Mouse (Mus musculus) thymus, postnatal 14 days (tissue): Measurements from ENCODE around the gene CK137956.

Experiments used
- DNase-seq: peaks from one replicate; pipeline ENCODE4 v3.0.0; 2021

CK137956 gene

DNA sequence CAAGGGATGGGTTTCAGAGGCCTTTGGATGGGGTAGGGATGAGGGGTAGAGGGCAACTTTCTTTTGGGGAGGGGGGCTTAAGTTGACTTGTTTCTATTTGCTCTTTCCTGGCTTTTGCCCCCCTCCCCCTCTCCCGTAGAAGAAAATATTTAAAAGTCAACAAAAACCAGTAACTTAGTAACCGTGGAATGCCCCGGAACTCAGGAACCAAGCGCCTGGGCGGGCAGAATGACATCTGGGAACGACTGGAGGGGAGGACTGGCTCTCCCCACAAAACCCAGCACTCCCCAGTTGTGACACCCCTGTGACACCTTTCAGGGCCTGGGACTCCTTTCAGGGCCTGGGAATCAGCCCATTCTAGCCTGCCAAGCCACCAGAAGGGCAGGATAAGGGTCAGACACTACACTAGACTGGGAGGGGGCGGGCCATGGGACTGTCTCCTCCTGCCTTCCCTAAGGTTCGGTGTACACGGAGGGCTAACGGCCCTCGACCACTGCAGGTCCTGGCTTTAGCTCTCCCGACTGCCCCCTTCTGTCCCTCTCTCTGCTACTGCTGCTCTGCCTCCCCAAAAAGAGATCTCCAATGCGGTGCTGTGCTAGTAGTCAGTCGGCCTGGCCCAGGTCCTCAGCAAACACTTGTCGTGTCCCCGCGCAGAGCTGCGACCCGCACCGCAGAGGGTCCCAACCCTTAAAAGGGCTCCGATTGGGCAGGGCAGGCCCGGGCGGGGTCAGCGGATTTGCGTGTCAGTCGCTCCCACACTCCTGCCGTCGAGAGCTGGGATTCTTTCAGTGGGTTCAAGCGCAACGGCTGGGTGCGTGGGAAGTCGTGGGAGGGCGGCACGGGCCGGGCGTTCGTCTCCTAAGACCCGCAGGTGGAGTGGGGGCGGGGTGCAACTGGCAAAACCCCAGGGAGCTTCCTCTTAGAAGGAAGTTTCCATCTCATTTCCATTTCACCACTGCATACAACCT is at the start of gene CK137956:
Gene CK137956, minus strand, starts transcription at position 51 of the 968 bp plus-strand sequence.
- DNase-seq, result no peak

DNA sequence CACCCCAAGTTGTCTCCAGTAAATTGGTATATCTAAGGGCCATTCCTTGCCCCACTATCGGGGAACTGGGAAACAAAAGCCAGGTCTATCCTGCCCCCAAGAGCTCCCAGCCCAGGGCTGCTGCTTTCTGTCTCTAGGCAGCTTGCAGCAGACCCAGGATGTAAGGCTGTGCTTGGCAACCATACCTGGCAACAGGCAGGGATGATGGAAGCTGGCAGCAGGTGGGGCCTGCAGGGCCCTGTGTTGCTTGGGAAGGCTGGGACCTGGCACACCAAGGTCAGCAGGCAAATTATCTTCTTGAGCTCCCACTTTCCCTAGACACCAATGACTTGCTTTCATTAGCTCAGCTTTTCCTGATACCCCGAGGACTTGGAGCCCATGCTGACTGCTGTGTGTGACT is 48.7 kb upstream of the CK137956 start:
- DNase-seq, result no peak

DNA sequence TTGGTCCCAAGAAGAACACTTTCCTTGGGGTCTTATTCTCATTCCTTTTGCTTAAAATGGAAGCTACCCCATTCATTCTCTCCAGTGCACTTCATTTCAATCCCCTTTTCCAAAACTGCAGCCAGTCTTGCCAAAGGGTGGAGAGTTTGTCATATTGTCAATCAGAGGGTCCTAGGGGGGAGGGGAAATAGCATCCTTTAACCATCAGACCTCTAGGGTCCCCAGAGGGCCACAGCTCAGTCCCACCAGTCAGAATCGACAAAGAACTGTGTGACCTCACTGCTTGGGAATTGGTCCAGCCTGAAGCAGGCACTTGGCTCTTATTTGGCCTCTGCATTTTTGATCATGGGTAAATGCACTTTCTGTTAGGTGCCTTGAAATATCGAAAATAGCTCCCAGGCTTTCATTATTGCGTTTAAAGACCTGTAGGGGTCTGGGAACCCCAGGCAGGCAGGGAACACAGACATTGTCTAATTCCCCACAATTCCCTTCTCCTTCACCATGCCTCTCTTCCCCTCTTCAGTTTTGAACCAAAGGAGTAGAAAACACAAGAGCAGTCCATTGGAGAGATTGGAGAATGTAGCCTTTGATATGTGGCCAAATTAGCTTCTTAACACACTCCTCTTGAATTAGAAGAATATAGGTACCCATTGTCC is 34.2 kb upstream of the CK137956 start:
- no peak for DNase-seq

DNA sequence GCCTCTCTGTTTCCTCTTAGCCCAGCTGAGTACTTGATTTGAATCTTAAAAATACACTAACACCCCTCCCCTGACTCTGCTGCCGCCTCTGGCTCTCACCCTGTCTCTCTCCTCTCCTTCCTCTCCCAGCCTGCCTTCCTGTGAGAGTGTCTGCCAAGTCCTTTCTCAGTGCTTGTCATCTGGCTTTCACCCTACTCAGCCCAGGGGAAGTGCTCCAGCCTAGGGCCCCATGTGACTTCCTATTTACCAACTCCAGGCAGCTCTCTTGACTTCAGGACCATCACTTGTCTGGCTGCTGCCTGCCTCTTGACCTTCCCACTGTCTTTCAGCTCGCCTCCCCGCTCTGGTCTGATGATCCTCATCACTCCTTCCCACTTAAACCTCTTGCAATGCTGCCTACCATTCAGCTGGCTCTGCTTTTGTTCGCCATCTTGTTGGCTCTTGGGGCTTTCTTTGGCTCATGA is 31.9 kb upstream of the CK137956 start:
- no peak for DNase-seq

DNA sequence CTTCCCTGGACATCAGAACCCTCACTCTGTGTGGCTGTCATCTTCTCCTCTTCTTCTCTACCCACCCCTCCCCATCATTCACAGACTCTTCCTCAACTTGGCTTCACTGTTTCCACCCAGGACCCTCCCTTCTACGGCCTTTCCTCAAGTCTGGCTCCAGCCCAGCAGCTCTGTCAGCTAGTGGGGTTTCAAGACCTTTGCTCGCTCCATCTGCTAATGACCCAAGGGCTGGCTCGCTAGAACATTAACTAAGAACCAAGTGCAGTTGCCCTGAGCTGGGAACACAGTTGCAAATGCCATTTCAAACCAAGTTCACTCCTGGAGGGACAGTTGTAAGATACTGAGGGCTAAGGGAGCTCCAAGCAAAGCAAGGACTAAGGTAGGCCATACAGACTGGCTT is 28.5 kb upstream of the CK137956 start:
- no peak for DNase-seq

DNA sequence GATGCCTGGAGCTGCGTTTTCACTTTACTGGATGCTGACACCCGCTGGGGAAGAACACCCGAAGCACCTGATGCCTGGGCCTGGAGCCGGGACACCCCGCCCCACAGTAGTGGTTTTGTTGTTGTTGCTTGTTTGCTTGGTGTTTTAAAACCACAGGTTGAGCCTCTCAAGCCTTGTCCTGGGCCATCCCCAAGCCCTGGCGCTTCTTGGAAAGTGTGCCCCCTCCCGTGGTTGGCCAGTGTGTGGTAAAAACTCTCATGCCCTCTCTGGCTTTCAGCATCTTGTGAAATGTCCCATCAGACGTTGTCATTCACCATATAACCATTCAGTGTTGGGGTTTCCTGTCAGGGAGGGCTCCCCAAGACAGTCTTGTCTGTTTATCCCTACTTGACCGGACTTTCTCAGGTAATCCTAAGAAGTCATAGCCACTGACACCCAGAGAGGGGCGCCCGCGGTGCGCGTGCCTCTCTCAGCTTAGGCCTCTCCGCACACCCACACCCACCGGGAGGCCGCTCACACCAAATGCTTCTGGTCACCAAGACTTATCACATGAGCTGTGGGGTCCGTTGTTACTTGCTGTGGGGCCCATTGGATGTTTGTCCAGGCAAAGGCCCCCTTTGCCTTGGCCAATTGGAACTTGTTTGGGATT is 18.7 kb upstream of the CK137956 start:
- no peak for DNase-seq

DNA sequence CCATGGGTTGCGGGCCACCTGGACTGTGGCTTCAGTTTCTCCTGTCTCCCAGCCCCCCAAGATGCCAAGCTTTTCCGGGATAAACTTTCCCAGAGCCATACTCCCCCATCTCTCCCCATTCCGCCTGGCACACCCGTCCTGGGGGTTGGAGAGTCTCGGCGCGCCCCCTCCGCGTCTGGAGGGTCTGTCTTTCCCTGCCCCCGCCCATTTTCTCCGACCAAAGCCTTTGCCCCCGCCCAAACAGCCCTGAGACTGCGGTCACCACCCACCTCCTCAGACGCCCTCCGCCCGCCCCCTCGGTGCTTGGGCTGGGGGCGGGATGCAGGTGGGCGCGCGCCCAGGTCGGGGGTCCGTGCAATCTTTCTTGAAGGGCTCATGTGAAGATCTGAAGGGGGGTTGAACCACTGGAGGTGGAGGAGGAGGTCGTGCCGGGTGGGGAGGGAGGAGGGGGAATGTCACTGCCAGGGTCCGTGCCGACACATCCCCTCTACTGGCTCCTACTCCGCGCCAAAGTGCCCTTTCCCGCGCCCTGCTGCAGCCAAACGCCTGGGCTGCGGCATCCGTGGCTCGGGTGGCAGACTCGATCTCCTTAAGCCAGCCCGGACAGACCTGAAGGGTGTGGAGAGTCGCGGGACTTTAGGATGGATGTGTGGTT is 17.9 kb upstream of the CK137956 start:
- no peak for DNase-seq

DNA sequence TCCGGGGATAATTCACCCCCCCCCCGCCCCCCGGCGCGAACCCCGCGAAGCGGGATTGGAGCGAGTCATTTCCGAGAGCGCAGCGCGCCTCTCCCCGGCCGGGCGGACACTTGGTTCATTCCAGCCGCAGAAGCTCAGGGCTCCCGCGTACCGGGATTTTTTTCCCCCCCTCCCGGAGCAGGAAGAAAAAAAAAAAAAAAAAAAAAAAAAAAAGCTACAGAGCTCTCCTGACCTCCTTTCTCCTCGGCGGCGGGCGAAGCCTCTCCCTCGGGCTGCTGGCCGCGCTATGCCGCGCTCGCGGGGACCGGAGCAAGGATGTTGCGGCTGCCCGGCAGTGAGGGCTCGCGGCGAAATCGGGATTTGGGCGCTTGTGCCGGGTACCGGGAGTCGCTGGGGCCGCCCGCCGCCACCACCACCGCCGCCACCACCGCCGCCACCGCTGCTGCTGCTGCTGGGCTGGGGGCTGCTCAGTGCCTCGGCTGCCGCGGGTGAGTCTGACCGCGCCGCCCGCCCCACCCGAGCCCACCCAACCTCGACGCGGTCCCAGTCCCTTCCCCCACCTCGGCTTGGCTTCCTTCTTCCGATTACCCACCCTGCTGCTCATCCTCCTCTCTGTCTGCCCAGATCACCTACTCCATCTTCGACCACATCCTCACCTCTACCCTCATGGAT is 17.2 kb upstream of the CK137956 start, which contains the start of gene Csmd2:
Gene Csmd2, plus strand, starts transcription at position 74 of the 672 bp plus-strand sequence.
- no peak for DNase-seq

DNA sequence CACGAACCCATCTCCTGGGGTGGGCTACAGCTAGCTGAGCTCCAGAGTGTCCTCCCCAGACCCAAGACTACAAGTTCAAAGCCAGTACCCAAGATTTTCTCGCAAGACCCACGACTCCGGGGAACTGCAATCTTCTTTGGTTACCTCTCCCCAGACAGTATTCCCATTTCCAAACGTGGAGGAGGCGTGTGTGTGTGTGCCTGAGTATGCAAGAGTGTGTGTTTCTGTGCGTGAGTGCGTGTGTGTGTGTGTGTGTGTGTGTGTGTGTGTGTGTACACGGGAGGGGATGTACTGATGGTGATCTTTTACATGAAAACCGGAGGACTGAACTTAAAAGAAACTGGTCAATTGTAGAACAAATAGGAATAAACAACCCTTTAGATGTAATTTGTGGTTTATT is 16.5 kb upstream of the CK137956 start:
- no peak for DNase-seq

DNA sequence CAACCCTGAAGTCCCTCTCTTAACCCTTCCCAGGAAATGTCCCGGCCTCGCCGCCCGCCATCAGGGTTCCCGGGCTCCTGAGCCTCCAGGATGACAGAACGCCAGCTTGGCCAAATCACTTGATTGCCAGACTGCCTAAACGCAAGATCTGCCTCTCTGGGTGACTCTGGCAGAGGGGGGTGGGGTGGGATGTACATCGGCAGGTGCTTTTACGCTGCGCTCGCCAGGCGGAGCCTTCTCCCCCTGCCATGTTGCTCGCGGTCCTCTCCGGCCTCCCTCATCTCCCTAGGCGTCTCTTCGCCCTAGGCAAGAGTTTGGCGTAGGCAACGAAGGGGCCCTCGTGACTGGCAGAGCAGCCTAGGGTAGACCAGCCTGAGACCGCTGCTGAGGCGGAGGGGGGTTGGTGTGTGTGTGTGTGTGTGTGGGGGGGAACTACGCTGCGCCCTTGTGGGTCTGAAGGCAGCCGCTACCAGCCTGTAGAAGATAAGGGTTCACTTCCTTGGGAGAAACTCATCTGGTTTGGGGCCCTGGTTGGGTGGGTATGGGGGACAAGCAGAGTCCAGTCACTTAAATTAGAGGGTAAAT is 15.8 kb upstream of the CK137956 start:
- DNase-seq, result no peak

DNA sequence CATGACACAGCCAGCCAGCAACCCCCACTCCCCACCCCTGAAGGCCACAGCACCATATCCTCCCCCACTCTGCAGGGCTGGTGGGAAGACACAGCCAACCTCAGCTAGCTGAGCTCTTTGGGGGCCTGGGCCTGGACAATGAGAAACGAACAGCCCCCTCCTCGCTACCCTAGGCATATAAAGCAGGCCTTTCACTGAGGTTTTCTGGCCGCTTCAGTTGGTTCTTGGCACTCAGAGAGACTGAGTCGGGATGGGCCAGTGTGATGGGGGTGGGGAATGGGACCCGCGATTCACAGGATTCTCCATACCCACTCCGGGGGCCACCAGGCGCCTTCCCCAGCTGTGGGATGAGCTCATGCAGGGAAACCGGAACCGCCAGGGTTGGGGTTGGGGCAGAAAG is 15.1 kb upstream of the CK137956 start:
- DNase-seq, result no peak

DNA sequence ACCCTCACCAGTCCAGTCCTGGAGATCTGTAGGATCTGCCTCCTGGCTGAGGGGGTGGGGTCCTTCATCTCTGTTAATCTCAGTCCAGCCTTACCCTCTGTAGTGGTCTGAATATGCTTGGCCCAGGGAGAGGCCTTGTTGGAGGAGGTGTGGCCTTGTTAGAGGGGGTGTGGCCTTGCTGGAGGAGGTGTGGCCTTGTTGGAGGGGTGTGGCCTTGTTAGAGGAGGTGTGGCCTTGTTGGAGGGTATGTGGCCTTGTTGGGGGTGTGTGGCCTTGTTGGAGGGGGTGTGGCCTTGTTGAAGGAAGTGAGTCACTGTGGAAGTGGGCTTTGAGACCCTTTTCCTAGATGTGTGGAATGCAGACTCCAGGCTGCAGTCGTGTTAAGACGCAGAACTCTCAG is 13.7 kb upstream of the CK137956 start:
- DNase-seq, result no peak

DNA sequence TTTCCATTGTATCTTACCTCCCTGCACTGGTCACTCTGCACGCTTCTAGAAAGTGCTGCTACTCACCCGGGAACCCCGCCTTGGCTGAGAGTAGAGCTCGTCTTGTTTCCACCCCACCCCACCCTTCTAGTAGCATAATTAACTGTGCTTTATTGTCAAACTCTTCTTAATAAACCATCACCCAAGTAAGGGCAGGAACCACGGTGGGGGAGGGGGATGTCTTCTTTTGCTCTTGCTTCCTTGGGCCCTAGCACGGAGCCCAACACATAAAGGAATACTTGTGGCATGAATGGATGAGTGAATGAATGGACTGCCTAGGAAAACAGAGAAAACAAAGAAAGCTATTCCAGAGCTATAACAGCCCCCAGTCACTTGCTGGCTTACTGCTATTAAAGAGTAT is 10.4 kb upstream of the CK137956 start:
- no peak for DNase-seq

DNA sequence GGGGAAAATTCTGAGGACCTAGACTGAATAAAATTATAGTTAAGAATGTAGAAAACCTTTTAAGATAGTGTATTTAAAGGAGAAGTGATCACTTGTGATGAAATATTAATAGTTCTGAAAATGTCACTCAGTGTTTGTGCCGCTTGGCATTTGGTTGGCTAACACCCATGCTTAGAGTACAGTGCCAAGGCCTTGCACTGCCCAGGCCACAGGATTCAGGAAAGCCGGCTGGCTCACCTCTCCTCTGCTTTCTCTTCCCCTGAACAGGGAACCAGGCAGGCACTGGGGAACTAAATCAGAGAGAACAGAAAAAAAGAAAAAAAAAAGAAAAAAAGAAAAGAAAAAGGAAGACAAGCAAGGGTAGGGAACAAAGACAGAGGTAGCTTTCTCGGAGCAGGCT is 2.2 kb upstream of the CK137956 start:
- no peak for DNase-seq

DNA sequence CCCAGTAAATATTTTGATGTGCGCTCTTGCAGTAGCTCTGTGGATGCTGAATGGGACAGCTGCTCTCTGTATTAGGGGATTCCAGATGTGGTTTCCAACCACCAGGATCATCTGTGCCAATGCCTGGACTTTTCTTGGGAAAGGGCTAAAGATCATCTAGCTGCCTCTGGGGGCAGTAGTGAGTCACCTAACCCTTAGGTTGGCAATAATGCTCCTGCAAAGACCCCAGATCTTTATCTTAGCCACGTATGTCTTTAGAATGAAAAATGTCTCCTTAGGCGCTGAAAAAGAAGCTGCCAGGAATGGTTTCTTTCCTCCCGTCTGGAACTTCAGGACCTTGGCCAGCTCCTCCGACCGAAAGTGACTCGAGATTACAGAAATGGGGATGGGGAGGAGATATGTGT is 731 bp downstream of the CK137956 start:
- no peak for DNase-seq

DNA sequence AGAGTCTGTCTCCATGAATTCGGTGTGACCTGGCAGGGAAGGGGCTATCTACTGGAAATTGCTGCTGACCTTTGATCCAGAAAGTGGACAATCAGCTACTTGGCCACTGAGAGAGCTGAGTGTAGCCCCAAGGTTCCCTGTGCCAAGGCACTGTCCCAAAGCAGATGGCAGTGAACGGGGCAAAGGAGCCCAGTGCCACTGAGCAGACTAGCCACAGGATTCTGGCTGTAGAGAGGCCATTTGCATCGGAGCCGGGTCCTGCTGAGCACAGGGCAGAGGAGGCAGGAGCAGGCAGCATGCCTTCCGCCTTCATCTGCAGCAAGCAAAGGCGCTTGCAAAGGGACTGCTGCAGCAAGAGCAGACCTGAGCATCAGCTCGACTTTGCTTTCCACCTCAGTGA is 1.6 kb downstream of the CK137956 start:
- no peak for DNase-seq

DNA sequence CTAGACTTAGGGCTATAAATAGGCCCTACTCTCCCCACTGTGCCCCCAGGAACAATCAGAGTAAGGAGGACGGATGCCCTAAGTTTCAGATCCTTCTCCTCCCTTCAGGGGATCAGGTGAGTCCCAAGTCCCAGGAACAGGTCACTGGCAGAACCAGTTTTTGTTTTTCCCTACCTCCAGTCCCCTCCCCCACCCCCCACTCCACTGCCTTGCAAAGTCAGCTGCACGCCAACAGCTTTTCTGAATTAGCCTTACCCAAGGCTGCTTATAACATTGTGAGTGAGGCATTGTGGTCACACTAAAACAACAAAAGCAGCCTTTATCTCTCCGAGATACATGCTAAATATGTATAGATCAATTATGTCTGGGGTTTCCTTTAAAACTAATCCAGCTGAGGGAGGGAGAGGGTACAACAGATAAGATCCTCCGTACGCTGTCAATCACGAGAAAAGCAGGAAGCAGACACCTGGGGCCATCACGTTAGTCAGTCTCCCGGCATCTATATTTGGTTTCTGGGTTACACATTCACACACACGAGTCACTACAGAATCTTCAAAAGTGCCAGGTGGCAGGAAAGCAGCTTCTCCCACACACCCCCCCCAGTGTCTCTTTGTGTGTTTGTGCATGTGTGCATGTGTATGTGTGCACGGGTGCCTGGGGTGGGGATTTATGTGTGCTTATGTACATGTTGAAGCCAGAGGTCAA is 17.6 kb downstream of the CK137956 start:
- no peak for DNase-seq

DNA sequence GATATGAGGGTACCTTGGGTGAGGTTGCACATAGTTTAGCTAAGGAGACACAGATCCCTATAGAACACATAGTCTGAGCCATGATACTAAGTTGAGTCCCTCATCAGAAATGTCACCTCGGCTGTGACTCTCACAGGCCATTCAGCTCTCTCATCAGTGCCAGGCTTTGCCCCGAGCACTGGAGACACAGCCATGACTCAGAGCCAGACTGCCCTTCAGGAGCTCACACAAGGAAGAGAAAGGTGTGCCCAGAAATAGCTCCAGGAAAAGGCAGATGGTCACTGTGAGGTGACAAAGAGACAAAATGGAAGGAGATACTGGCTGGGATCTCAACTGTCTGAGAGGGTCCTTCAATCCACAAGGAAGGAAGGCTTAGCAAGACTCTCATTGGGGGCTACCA is 23.1 kb downstream of the CK137956 start:
- DNase-seq, result no peak

DNA sequence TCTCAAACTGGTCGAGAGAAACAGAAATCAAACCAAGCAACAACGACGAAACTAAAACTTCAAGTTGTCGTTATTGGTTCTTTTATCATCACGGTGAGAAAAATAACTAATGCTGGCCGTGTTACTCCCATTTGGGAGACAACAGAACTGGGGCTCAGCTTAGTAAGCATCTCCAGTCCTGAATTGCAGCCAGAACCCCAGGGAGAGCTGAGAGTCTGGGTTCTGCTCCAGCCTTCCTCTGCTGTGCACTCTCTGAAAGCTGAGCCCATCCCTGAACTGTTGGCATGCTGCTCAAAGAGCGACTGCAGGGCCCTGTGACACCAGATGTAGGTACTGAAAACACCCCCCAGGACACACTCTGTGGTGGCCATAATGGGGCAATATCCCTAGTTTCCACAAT is 33.3 kb downstream of the CK137956 start:
- no peak for DNase-seq

DNA sequence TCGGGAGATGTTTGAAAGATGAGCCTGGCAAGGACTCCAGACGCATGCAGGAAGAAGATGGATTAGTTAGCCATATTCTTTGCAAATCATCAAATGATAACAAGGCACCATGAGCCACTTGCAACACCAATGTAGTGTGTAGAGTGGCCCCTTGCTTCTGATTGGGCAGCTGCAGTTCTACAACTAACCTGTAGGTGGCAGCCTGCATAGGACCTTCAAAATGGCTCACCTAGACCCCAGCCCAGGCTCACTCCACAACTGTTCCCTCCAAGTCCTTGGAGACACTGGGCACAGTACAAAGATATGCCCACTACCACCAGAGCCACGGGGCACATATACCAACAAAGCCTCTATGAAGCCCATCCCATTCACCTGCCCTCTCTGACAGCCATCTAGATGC is 35.4 kb downstream of the CK137956 start:
- no peak for DNase-seq

DNA sequence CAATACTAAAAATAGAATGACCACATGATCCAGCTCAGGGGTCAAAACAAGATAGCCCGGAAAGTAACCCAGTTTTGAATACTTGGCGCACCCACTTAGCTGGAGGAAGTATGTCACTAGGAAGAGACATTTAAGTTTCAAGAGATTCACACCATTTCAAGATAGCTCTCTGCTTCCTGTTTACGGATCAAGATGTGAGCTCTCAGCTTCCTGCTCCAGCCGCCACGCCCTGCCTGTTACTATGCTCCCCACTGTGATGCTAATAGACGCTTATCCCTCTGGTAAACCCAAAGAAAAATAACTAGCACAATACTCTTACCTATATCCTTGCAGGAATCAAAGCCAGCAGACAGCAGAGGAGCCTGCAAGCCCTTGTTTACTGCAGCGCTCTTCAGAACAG is 57.2 kb downstream of the CK137956 start:
- no peak for DNase-seq
